Mouse (Mus musculus): Measurements from ENCODE around the gene Creb3l1. TPM values are rescaled to one million over a fixed set of nuclear protein-coding genes. Genes with fewer than 3 reads are reported as not detected.

Gene Creb3l1
- polyA plus RNA-seq, 1 experiment from 2014 or later, result 3.6 TPM

GRCm38 (mm10) chr2:92011424-92012353 is 12.6 kb downstream of the Creb3l1 start:
- no peak overlapping the region for H3K4me2 ChIP-seq (replicated peaks)
- no peak overlapping the region for H3K9ac ChIP-seq
- peaks cover 9% of the 10 kb centered on the region for H3K4me1 ChIP-seq (replicated peaks; ENCODE audit: control insufficient read depth, insufficient read depth, low read length)
- no peaks in the 10 kb centered on the region for H3K9me3 ChIP-seq (ENCODE audit: control insufficient read depth, low read length)
- H3K27me3 ChIP-seq (ENCODE audit: control insufficient read depth, insufficient read depth, low read length), result no peaks in the 10 kb centered on the region
- 79% methylated on average over 12 of the region's 12 CpGs for WGBS
- no peak overlapping the region for H3K27ac ChIP-seq
- no peaks in the 10 kb centered on the region for H3K36me3 ChIP-seq (replicated peaks; ENCODE audit: control insufficient read depth, insufficient read depth)
- DNase-seq (ENCODE audit: low spot score) (no peak), ATAC-seq (ENCODE audit: low FRiP score) (no peak)
- H3K4me3 ChIP-seq (replicated peaks; ENCODE audit: low read length), result no peak overlapping the region

- DNase-seq (ENCODE audit: low spot score) (no peak), ATAC-seq (ENCODE audit: low FRiP score) (no peak; the same call in 1 of the 2 replicates)
- H3K9me3 ChIP-seq (ENCODE audit: control insufficient read depth, low read length), result no peaks in the 10 kb centered on the region
- H3K4me1 ChIP-seq (replicated peaks; ENCODE audit: control insufficient read depth, insufficient read depth, low read length), result peaks cover 13% of the 10 kb centered on the region
- 4% methylated on average over 20 of the region's 20 CpGs for WGBS
- no peaks in the 10 kb centered on the region for H3K36me3 ChIP-seq (replicated peaks; ENCODE audit: control insufficient read depth, insufficient read depth)
- peak overlapping the region; percentile 74 for H3K27ac ChIP-seq
- H3K4me3 ChIP-seq (replicated peaks; ENCODE audit: low read length), result peak overlapping the region; percentile 49
- H3K4me2 ChIP-seq (replicated peaks), result peak overlapping the region; percentile 91
- H3K9ac ChIP-seq, result peak overlapping the region; percentile 71
- H3K27me3 ChIP-seq (ENCODE audit: control insufficient read depth, insufficient read depth, low read length), result peaks cover 3% of the 10 kb centered on the region; the same call in 1 of the 2 replicates
Observed at GRCm38 (mm10) chr2:92008623-92009404, 15.5 kb downstream of the Creb3l1 start.

DNA sequence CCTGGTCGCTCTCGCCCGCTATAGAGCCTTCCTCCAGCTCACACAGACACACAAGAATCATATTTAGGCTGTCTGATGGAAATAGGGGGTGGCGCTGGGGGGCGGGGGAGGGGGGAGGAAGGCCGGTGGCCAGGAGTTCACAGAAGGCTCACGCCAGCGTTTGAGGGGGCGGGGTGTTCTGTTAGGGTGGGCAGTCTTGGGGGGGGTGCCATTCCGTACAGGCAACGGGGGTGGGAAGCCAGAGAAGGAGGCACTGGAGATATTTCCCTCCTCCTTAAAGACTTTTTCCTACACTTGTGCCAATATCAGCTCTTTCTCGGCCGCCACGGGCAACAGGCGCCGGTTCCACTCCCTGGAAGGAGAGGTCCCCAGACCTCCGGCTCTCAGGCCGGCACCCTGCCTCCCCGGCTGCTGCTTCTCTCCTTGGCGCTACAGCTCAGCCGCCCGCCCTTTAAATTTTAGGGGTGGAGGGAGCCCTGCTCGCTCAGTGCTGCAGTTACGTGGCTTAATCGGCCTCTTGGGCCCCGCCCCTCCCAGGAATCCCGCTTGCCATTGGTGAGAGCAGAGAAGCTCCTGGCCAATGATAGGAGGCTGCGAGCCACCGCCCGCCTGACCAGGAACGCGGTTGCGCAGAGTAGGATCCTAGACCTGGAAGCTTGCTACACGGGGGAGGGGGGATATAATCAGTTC is 16.2 kb downstream of the Creb3l1 start:
- Histone ChIP-seq H3K27ac (peak overlapping the region; percentile 74), H3K4me1 (replicated peaks; ENCODE audit: control insufficient read depth, insufficient read depth, low read length) (peaks cover 13% of the 10 kb centered on the region), H3K36me3 (replicated peaks; ENCODE audit: control insufficient read depth, insufficient read depth) (no peaks in the 10 kb centered on the region), H3K9ac (peak overlapping the region; percentile 71), H3K4me3 (replicated peaks; ENCODE audit: low read length) (peak overlapping the region; percentile 49), H3K27me3 (ENCODE audit: control insufficient read depth, insufficient read depth, low read length) (peaks cover 3% of the 10 kb centered on the region; the same call in 1 of the 2 replicates), H3K4me2 (replicated peaks) (peak overlapping the region; percentile 91), H3K9me3 (ENCODE audit: control insufficient read depth, low read length) (no peaks in the 10 kb centered on the region)
- under 1% methylated on average over 33 of the region's 34 CpGs for WGBS
- ATAC-seq (ENCODE audit: low FRiP score), result peak; percentile 97
- peak; percentile 95 for DNase-seq (ENCODE audit: low spot score)

DNA sequence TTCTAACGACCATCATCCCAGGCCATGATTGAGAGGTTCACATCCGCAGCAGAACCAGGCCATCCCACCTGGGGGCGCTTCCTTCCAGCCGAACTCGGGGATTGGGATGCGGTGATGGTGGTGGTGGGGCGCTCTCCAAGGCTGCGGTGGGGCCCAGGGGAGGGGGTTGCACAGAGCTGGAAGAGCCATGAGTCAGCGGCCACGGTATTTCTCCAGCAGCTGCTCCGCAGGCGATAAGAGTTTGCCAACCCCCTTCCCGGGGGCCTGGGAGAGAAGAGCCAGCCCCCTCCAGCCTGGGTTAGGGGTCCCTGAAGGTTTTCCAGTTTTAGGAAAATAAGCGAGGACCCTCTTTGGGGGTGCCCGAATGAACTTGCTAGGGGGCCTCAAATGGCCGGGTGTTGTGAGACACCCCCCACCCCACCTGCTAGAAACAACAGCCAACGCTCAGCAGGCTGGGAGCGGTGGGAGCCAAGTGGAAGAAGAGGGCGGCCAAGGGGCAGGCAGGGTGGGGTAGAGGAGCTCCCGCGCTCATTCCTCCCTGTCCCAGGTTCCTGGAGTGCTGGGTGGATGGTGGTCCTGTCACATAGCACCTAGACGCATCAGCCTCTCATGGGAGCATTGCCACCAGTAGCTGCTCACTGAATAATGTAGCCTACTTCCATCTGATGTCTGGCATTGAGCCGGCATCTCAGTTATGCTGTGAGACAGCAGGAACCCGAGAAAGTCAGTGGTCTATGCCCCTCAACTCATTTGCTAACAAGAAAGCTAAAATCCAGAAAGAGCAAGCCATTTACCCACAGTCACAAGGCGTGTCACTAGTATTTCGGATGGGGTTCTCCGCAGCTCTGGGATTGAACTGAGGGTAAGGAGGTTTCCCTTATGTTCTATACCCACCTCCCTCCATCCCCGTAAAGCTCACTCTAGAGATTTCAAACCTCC is 17.1 kb downstream of the Creb3l1 start:
- Histone ChIP-seq H3K36me3 (replicated peaks; ENCODE audit: control insufficient read depth, insufficient read depth) (no peaks in the 10 kb centered on the region), H3K4me2 (replicated peaks) (peak overlapping the region; percentile 91), H3K9ac (peak overlapping the region; percentile 62), H3K27ac (peak overlapping the region; percentile 74), H3K9me3 (ENCODE audit: control insufficient read depth, low read length) (no peaks in the 10 kb centered on the region), H3K4me3 (replicated peaks; ENCODE audit: low read length) (peak overlapping the region; percentile 49), H3K4me1 (replicated peaks; ENCODE audit: control insufficient read depth, insufficient read depth, low read length) (peaks cover 13% of the 10 kb centered on the region), H3K27me3 (ENCODE audit: control insufficient read depth, insufficient read depth, low read length) (peaks cover 3% of the 10 kb centered on the region; the same call in 1 of the 2 replicates)
- DNase-seq (ENCODE audit: low spot score) (peak; percentile 65), ATAC-seq (ENCODE audit: low FRiP score) (peak; percentile 22; the same call in 1 of the 2 replicates)
- WGBS, result under 1% methylated on average over 28 of the region's 28 CpGs

DNA sequence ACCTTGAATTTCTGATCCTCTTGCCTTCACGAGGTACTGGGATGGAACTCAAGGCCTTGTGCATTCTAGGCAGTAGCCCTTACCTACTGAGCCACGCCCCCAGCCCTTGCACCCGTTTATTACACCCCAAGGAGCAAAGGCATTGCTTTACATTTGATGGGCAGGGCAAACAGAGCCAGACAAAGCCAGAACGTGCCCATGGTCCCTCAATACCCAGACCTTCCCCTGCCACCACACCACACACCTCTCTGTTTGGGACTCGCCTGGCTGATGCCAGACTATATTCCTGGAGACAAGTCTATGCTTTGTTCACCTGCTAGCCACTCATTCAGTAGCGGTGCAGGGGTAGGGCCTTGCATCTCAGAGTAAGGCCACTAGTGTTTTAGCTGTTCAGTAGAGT is 17.8 kb downstream of the Creb3l1 start:
- H3K4me2 ChIP-seq (replicated peaks), result peak overlapping the region; percentile 91
- H3K4me3 ChIP-seq (replicated peaks; ENCODE audit: low read length), result no peak overlapping the region
- no peaks in the 10 kb centered on the region for H3K9me3 ChIP-seq (ENCODE audit: control insufficient read depth, low read length)
- no peak for DNase-seq (ENCODE audit: low spot score)
- peaks cover 13% of the 10 kb centered on the region for H3K4me1 ChIP-seq (replicated peaks; ENCODE audit: control insufficient read depth, insufficient read depth, low read length)
- H3K9ac ChIP-seq, result peak overlapping the region; percentile 62; the same call in 1 of the 2 replicates
- no peaks in the 10 kb centered on the region for H3K36me3 ChIP-seq (replicated peaks; ENCODE audit: control insufficient read depth, insufficient read depth)
- peaks cover 3% of the 10 kb centered on the region; the same call in 1 of the 2 replicates for H3K27me3 ChIP-seq (ENCODE audit: control insufficient read depth, insufficient read depth, low read length)
- 50% methylated on average over 6 of the region's 6 CpGs for WGBS
- no peak for ATAC-seq (ENCODE audit: low FRiP score)
- H3K27ac ChIP-seq, result no peak overlapping the region

- WGBS, result 76% methylated on average over 7 of the region's 7 CpGs
- peaks cover 13% of the 10 kb centered on the region for H3K4me1 ChIP-seq (replicated peaks; ENCODE audit: control insufficient read depth, insufficient read depth, low read length)
- H3K27ac ChIP-seq, result no peak overlapping the region
- ATAC-seq (ENCODE audit: low FRiP score) (no peak), DNase-seq (ENCODE audit: low spot score) (no peak)
- no peak overlapping the region for H3K4me3 ChIP-seq (replicated peaks; ENCODE audit: low read length)
- H3K9me3 ChIP-seq (ENCODE audit: control insufficient read depth, low read length), result no peaks in the 10 kb centered on the region
- peaks cover 3% of the 10 kb centered on the region; the same call in 1 of the 2 replicates for H3K27me3 ChIP-seq (ENCODE audit: control insufficient read depth, insufficient read depth, low read length)
- H3K36me3 ChIP-seq (replicated peaks; ENCODE audit: control insufficient read depth, insufficient read depth), result no peaks in the 10 kb centered on the region
- H3K4me2 ChIP-seq (replicated peaks), result no peak overlapping the region
- no peak overlapping the region for H3K9ac ChIP-seq
Observed at GRCm38 (mm10) chr2:92004617-92005016, 19.7 kb downstream of the Creb3l1 start.

DNA sequence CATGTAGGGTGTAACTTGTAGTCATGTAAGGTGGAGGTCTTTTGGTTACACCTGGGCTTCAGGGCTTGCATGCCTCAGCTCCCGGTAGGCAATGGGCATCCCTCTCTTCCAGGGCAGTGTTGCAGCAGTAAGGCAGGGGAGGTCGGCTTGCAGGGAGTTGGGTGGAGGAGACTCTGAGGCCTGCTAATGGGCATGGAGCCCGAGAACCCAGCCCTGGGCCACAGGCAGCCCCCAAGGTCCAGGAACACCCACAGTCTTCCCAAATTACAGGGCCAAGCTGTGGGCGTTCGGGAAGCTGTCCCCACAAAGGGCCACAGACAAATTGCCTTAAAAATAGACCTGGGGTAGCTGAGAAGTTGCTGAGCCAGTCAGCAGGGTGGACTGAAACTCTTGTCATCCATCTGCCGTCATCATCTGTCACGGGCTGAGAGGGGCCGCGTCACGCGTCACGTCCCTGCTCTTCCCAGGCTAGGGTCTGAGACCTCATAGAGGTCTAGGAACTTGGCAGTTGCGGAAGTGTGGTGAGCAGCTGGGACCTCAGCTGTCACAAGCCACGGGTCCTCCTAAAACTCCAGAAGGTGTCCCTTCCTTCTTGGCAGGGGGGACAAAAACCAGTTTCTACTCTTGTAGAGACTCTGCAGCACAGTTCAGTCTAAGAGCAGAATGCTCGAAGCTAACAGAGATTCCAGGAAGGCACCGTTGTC is 26.2 kb downstream of the Creb3l1 start:
- no peak overlapping the region for H3K9ac ChIP-seq
- H3K27me3 ChIP-seq (ENCODE audit: control insufficient read depth, insufficient read depth, low read length), result no peaks in the 10 kb centered on the region
- ATAC-seq (ENCODE audit: low FRiP score) (no peak), DNase-seq (ENCODE audit: low spot score) (no peak)
- H3K36me3 ChIP-seq (replicated peaks; ENCODE audit: control insufficient read depth, insufficient read depth), result no peaks in the 10 kb centered on the region
- H3K4me1 ChIP-seq (replicated peaks; ENCODE audit: control insufficient read depth, insufficient read depth, low read length), result no peaks in the 10 kb centered on the region
- H3K4me2 ChIP-seq (replicated peaks), result no peak overlapping the region
- WGBS, result 82% methylated on average over 16 of the region's 16 CpGs
- no peak overlapping the region for H3K27ac ChIP-seq
- no peaks in the 10 kb centered on the region for H3K9me3 ChIP-seq (ENCODE audit: control insufficient read depth, low read length)
- H3K4me3 ChIP-seq (replicated peaks; ENCODE audit: low read length), result no peak overlapping the region

DNA sequence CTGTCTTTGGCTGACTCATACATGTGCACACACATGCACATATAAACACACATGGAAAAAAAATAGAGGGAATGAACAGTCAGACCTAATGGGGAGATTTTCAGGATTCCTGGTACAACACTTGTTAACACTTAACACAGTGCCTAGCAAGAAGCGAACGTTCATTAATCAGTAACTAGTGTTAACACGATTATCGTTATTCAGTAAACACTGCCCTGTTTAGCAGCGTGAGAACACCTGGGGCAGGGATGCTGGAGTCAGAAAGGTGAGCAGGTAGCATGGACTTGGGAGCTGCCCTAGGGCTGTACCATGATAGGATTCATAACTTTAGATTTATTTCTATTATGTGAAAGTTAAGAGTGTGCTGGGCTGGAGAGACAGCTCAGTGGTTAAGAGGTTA is 28.3 kb downstream of the Creb3l1 start:
- ATAC-seq (ENCODE audit: low FRiP score), result no peak
- H3K27ac ChIP-seq, result no peak overlapping the region
- H3K9me3 ChIP-seq (ENCODE audit: control insufficient read depth, low read length), result no peaks in the 10 kb centered on the region
- no peaks in the 10 kb centered on the region for H3K27me3 ChIP-seq (ENCODE audit: control insufficient read depth, insufficient read depth, low read length)
- 87% methylated on average over 5 of the region's 5 CpGs for WGBS
- DNase-seq (ENCODE audit: low spot score), result no peak
- H3K9ac ChIP-seq, result no peak overlapping the region
- H3K36me3 ChIP-seq (replicated peaks; ENCODE audit: control insufficient read depth, insufficient read depth), result no peaks in the 10 kb centered on the region
- H3K4me3 ChIP-seq (replicated peaks; ENCODE audit: low read length), result no peak overlapping the region
- H3K4me2 ChIP-seq (replicated peaks), result no peak overlapping the region
- no peaks in the 10 kb centered on the region for H3K4me1 ChIP-seq (replicated peaks; ENCODE audit: control insufficient read depth, insufficient read depth, low read length)
